Mouse (Mus musculus): ENCODE data around the gene Gm20388. TPM values are rescaled to one million over a fixed set of nuclear protein-coding genes. Genes with fewer than 3 reads are reported as not detected.
A peak's percentile ranks its signal among the peaks of the same experiment; 100 is the strongest.

Gene Gm20388
- polyA plus RNA-seq, 1 experiment, result 59.3 TPM

- peak; percentile 32 for DNase-seq (ENCODE audit: low read depth)
These were observed 3876.7 kb downstream of the Gm20388 start for GRCm38 (mm10) chr8:123787254-123787897.

GRCm38 (mm10) chr8:123788416-123789170 is 3878.0 kb downstream of the Gm20388 start:
- peak; percentile 11 for DNase-seq (ENCODE audit: low read depth)
- TF ChIP-seq POLR2A (IDR thresholded peaks at IDR 0.05; ENCODE audit: borderline replicate concordance, extremely low read depth, insufficient read depth, insufficient read length, poor library complexity, severe bottlenecking), result no peak

More at GRCm38 (mm10) chr8:123787254-123787897, 3876.7 kb downstream of the Gm20388 start:
- TF ChIP-seq POLR2A (IDR thresholded peaks at IDR 0.05; ENCODE audit: borderline replicate concordance, extremely low read depth, insufficient read depth, insufficient read length, poor library complexity, severe bottlenecking) (no peak), CTCF (IDR thresholded peaks at IDR 0.05; ENCODE audit: borderline replicate concordance, extremely low read depth, insufficient read depth, insufficient read length) (no peak)

- no peak for TF ChIP-seq CTCF (IDR thresholded peaks at IDR 0.05; ENCODE audit: borderline replicate concordance, extremely low read depth, insufficient read depth, insufficient read length)
- no peak for TF ChIP-seq POLR2A (IDR thresholded peaks at IDR 0.05; ENCODE audit: borderline replicate concordance, extremely low read depth, insufficient read depth, insufficient read length, poor library complexity, severe bottlenecking)
- DNase-seq (ENCODE audit: low read depth), result no peak
These were observed 3878.8 kb downstream of the Gm20388 start for GRCm38 (mm10) chr8:123789461-123789860.

- no peak for TF ChIP-seq POLR2A (IDR thresholded peaks at IDR 0.05; ENCODE audit: borderline replicate concordance, extremely low read depth, insufficient read depth, insufficient read length, poor library complexity, severe bottlenecking)
- peak; percentile 96 for TF ChIP-seq CTCF (IDR thresholded peaks at IDR 0.05; ENCODE audit: borderline replicate concordance, extremely low read depth, insufficient read depth, insufficient read length)
These were observed 3879.3 kb downstream of the Gm20388 start for GRCm38 (mm10) chr8:123789970-123790369.

GRCm38 (mm10) chr8:123791101-123791844 is 3880.6 kb downstream of the Gm20388 start:
- TF ChIP-seq POLR2A (IDR thresholded peaks at IDR 0.05; ENCODE audit: borderline replicate concordance, extremely low read depth, insufficient read depth, insufficient read length, poor library complexity, severe bottlenecking) (no peak), CTCF (IDR thresholded peaks at IDR 0.05; ENCODE audit: borderline replicate concordance, extremely low read depth, insufficient read depth, insufficient read length) (no peak)
- DNase-seq (ENCODE audit: low read depth), result peak; percentile 86

More at GRCm38 (mm10) chr8:123789970-123790369, 3879.3 kb downstream of the Gm20388 start:
- DNase-seq (ENCODE audit: low read depth), result peak; percentile 90

- no peak for DNase-seq (ENCODE audit: low read depth)
These were observed 3881.2 kb downstream of the Gm20388 start for GRCm38 (mm10) chr8:123791845-123792225.

GRCm38 (mm10) chr8:123793900-123794299 is 3883.3 kb downstream of the Gm20388 start:
- no peak for TF ChIP-seq CTCF (IDR thresholded peaks at IDR 0.05; ENCODE audit: borderline replicate concordance, extremely low read depth, insufficient read depth, insufficient read length)
- no peak for TF ChIP-seq POLR2A (IDR thresholded peaks at IDR 0.05; ENCODE audit: borderline replicate concordance, extremely low read depth, insufficient read depth, insufficient read length, poor library complexity, severe bottlenecking)

More at GRCm38 (mm10) chr8:123791845-123792225, 3881.2 kb downstream of the Gm20388 start:
- TF ChIP-seq CTCF (IDR thresholded peaks at IDR 0.05; ENCODE audit: borderline replicate concordance, extremely low read depth, insufficient read depth, insufficient read length) (no peak), POLR2A (IDR thresholded peaks at IDR 0.05; ENCODE audit: borderline replicate concordance, extremely low read depth, insufficient read depth, insufficient read length, poor library complexity, severe bottlenecking) (no peak)

GRCm38 (mm10) chr8:123794766-123795165 is 3884.1 kb downstream of the Gm20388 start:
- TF ChIP-seq CTCF (IDR thresholded peaks at IDR 0.05; ENCODE audit: borderline replicate concordance, extremely low read depth, insufficient read depth, insufficient read length) (no peak), POLR2A (IDR thresholded peaks at IDR 0.05; ENCODE audit: borderline replicate concordance, extremely low read depth, insufficient read depth, insufficient read length, poor library complexity, severe bottlenecking) (no peak)
- no peak for DNase-seq (ENCODE audit: low read depth)

More at GRCm38 (mm10) chr8:123793900-123794299, 3883.3 kb downstream of the Gm20388 start:
- no peak for DNase-seq (ENCODE audit: low read depth)

- DNase-seq (ENCODE audit: low read depth), result no peak
- TF ChIP-seq POLR2A (IDR thresholded peaks at IDR 0.05; ENCODE audit: borderline replicate concordance, extremely low read depth, insufficient read depth, insufficient read length, poor library complexity, severe bottlenecking) (no peak), CTCF (IDR thresholded peaks at IDR 0.05; ENCODE audit: borderline replicate concordance, extremely low read depth, insufficient read depth, insufficient read length) (no peak)
These were observed 3886.1 kb downstream of the Gm20388 start for GRCm38 (mm10) chr8:123796758-123797157.

- DNase-seq (ENCODE audit: low read depth), result no peak
- TF ChIP-seq CTCF (IDR thresholded peaks at IDR 0.05; ENCODE audit: borderline replicate concordance, extremely low read depth, insufficient read depth, insufficient read length) (no peak), POLR2A (IDR thresholded peaks at IDR 0.05; ENCODE audit: borderline replicate concordance, extremely low read depth, insufficient read depth, insufficient read length, poor library complexity, severe bottlenecking) (no peak)
These were observed 3887.3 kb downstream of the Gm20388 start for GRCm38 (mm10) chr8:123797928-123798327.

GRCm38 (mm10) chr8:123799434-123799833 is 3888.8 kb downstream of the Gm20388 start:
- no peak for DNase-seq (ENCODE audit: low read depth)
- TF ChIP-seq POLR2A (IDR thresholded peaks at IDR 0.05; ENCODE audit: borderline replicate concordance, extremely low read depth, insufficient read depth, insufficient read length, poor library complexity, severe bottlenecking) (no peak), CTCF (IDR thresholded peaks at IDR 0.05; ENCODE audit: borderline replicate concordance, extremely low read depth, insufficient read depth, insufficient read length) (no peak)

Data from brain, embryonic 14.5 days (tissue).